Mouse (Mus musculus) lung, postnatal 0 days (tissue): ENCODE measurements at regions not wholly inside any gene's neighbourhood (a gene's known extent, or its start where the extent isn't known, plus 50 kb on each side); places are given as distances from the start of the nearest gene placed in this dataset.

Experiments
- ATAC-seq: fragments of 200-750 bp; cut with Nextera tagmentation; 2 replicates; pipeline ENCODE4 v1.8.0; 2017; ENCODE audit warnings: moderate library complexity
- DNase-seq: peaks from one replicate; pipeline ENCODE4 v3.0.0-alpha.2; 2016; ENCODE audit warnings: low spot score
- H3K27ac ChIP-seq: fragments of 300-500 bp; sonication (generic); 2 replicates; pipeline ENCODE4 v1.5.1; 2014; ENCODE audit warnings: antibody characterized with exemption, mild to moderate bottlenecking, low read length, mixed read lengths
- H3K27me3 ChIP-seq: fragments of 300-500 bp; sonication (generic); replicated peaks from 2 replicates; pipeline ENCODE4 v1.6.1; 2014; ENCODE audit warnings: low read length, mixed read lengths; ENCODE audit not compliant: insufficient read depth
- H3K36me3 ChIP-seq: fragments of 300-500 bp; sonication (generic); 2 replicates; pipeline ENCODE4 v1.6.1; 2014; ENCODE audit warnings: low read length, mixed read lengths; ENCODE audit not compliant: insufficient read depth
- H3K4me1 ChIP-seq: fragments of 300-500 bp; sonication (generic); 2 replicates; pipeline ENCODE4 v1.6.1; 2014; ENCODE audit warnings: antibody characterized with exemption, low read depth, low read length, mixed read lengths; ENCODE audit not compliant: insufficient read depth
- H3K4me2 ChIP-seq: fragments of 300-500 bp; sonication (generic); replicated peaks from 2 replicates; pipeline ENCODE4 v1.6.1; 2014; ENCODE audit warnings: low read depth, mild to moderate bottlenecking, low read length, moderate library complexity, mixed read lengths
- H3K4me3 ChIP-seq: fragments of 300-500 bp; sonication (generic); 2 replicates; pipeline ENCODE4 v1.5.1; 2014; ENCODE audit warnings: low read depth, low read length
- H3K9ac ChIP-seq: fragments of 300-500 bp; sonication (generic); replicated peaks from 2 replicates; pipeline ENCODE4 v1.6.1; 2014; ENCODE audit warnings: low read depth, mild to moderate bottlenecking
- H3K9me3 ChIP-seq: fragments of 300-500 bp; sonication (generic); 2 replicates; pipeline ENCODE4 v1.6.1; 2016; ENCODE audit warnings: low read length, mixed read lengths
- CTCF ChIP-seq: IDR thresholded peaks from 2 replicates; pipeline ENCODE4 v1.5.1; 2016; ENCODE audit warnings: antibody characterized with exemption, mild to moderate bottlenecking
- EP300 ChIP-seq: IDR thresholded peaks from 2 replicates; pipeline ENCODE4 v1.6.1; 2016; ENCODE audit warnings: antibody characterized with exemption, mild to moderate bottlenecking, control low read depth
- WGBS: fragments of 180-500 bp; shearing (Covaris S2); extraction: QIAGEN DNeasy Blood & Tissue Kit; methylation state at CpG from one replicate; pipeline ENCODE4 v1.1.7; 2014; 5-methylcytosine and 5-hydroxymethylcytosine counted together

DNA sequence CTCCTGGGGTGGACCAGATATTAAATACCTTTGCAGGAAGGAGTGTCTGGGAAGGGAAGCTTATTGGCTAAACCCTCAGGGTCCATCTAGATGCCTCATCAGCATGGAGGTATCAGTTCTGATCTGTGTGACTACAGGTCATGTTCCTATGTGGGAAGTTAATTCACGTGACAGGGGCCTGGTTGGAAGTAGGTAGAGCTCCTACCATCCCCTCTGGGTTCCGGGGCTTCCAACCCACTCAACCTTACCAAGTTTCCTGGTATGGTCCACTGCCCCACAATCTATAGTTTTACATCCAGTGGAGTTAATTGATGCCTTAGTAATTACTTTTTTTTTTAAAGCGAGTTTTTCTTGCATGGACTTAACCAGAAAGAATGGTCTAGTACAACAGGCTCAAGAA is 130.3 kb downstream of the Enc1 start:
- Histone ChIP-seq H3K36me3 (no peaks in the 10 kb centered on the region), H3K4me2 (no peak overlapping the region), H3K4me1 (peaks cover 5% of the 10 kb centered on the region; the same call in 1 of the 2 replicates), H3K9ac (no peak overlapping the region), H3K27ac (no peak overlapping the region), H3K27me3 (no peaks in the 10 kb centered on the region), H3K9me3 (no peaks in the 10 kb centered on the region), H3K4me3 (no peak overlapping the region)
- DNase-seq, result no peak
- WGBS, result 97% methylated on average over 3 of the region's 3 CpGs
- no peak for TF ChIP-seq CTCF
- no peak for TF ChIP-seq EP300
- no peak for ATAC-seq

DNA sequence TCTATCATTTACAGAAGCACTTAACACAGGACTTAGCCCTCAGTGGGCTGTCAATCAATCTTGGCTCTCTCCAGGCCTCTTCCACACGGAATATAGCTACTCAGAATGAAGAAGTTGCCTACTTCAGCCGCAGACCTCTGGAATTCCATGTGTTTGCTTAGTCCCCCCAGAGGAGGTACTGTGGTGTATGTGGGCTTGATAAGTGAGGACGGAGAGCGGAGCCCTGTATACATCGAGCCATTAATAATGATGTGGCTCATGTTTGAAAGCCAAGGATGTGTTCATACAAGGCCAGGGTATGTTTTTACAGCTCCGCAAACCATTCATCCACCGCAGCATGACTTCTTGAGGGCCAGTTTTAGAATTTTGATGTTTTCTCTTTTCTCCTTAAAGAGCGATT is 125.8 kb downstream of the Enc1 start:
- no peak overlapping the region for H3K4me3 ChIP-seq
- no peak overlapping the region for H3K27ac ChIP-seq
- H3K9ac ChIP-seq, result no peak overlapping the region
- TF ChIP-seq EP300, result no peak
- TF ChIP-seq CTCF, result no peak
- 59% methylated on average over 8 of the region's 8 CpGs for WGBS
- ATAC-seq, result no peak
- no peaks in the 10 kb centered on the region for H3K27me3 ChIP-seq
- no peak overlapping the region for H3K4me2 ChIP-seq
- H3K4me1 ChIP-seq, result peaks cover 4% of the 10 kb centered on the region
- H3K36me3 ChIP-seq, result no peaks in the 10 kb centered on the region
- no peak for DNase-seq
- no peaks in the 10 kb centered on the region for H3K9me3 ChIP-seq

DNA sequence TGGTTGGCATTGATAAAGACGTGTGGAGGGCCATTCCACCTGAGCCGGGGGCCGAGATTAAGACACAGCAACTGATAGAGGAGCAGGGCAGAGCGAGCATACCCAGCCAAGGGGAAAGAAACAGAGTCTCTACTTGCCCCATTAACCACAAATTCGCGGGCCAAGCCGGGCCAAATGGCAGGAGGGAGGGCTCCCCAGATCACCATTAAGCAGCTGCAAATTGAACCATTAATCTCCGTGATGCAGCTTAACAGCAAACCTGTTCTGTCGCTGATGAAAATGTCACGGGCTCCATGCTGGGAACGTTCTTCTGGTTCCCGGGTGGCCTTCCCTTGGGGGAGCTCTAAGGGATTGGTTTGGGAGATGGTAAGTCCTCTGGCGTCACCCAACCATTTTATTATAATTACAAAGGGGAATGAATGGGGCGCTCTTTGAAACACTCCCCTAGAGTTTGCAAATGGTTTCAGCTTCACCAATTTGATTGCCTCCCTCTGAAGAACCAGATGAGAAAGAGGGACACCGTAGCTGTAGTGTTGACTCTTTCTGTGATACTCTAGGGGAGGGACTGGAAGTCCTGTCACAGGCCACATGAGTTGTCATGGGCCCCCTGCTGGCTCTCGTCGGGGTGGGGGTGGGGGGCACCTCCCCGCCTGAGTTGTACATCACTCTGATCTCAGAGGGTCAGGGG is 124.8 kb downstream of the Enc1 start:
- no peak overlapping the region for H3K4me2 ChIP-seq
- H3K4me3 ChIP-seq, result no peak overlapping the region
- no peak for ATAC-seq
- H3K27me3 ChIP-seq, result no peaks in the 10 kb centered on the region
- TF ChIP-seq CTCF (no peak), EP300 (no peak)
- no peak for DNase-seq
- no peaks in the 10 kb centered on the region for H3K9me3 ChIP-seq
- H3K9ac ChIP-seq, result no peak overlapping the region
- no peaks in the 10 kb centered on the region for H3K36me3 ChIP-seq
- WGBS, result 55% methylated on average over 18 of the region's 18 CpGs
- no peak overlapping the region for H3K27ac ChIP-seq
- H3K4me1 ChIP-seq, result peaks cover 4% of the 10 kb centered on the region

DNA sequence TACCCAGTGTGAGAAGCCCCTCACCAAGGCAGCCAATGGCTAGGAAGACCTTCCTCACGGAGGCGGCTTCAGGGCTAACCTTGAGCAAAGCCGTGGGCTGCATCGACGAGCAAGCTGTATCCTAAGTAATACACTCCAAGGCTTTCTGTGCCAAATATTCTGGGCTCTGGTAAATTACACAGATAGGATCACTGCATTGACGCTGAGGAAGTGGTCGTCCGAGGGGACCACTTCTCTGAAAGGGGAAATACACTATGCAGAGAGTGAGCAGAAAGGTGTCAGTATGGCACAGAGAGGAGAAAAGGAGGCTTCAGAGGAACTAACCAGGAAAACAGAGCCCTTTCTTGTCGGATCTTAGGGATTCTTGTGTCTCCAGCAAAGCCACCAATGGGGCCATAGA is 124.1 kb downstream of the Enc1 start:
- 76% methylated on average over 9 of the region's 9 CpGs for WGBS
- H3K36me3 ChIP-seq, result no peaks in the 10 kb centered on the region
- no peak overlapping the region for H3K27ac ChIP-seq
- no peak overlapping the region for H3K9ac ChIP-seq
- H3K4me2 ChIP-seq, result no peak overlapping the region
- H3K4me3 ChIP-seq, result no peak overlapping the region
- ATAC-seq (no peak), DNase-seq (no peak)
- no peaks in the 10 kb centered on the region for H3K27me3 ChIP-seq
- no peak for TF ChIP-seq EP300
- no peak for TF ChIP-seq CTCF
- peaks cover 4% of the 10 kb centered on the region for H3K4me1 ChIP-seq
- H3K9me3 ChIP-seq, result no peaks in the 10 kb centered on the region

DNA sequence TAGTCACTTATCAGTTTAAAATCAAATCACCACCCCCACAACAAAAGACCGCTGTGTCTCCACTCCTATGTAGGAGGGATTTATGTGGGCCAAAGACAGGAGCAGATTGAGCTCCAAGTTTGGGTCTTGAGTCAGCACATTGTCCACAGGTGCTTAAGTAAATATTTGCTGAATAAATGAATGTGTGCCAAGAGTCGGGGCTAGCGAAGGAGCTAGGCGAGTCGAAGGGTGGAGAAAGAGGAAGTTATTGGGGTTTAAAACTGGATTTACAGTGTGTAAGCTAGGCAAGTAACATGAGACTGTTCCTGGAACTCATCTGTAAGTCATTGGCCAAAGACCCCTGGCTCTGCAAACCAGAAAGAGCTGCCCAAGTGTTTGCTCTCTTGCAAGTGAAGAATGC is 122.9 kb downstream of the Enc1 start:
- Histone ChIP-seq H3K9me3 (no peaks in the 10 kb centered on the region), H3K4me1 (peaks cover 4% of the 10 kb centered on the region), H3K4me3 (no peak overlapping the region), H3K36me3 (no peaks in the 10 kb centered on the region), H3K27me3 (no peaks in the 10 kb centered on the region), H3K4me2 (no peak overlapping the region), H3K27ac (no peak overlapping the region), H3K9ac (no peak overlapping the region)
- whole genome bisulfite sequencing, result 33% methylated on average over 5 of the region's 5 CpGs
- DNase-seq, result peak; percentile 68
- ATAC-seq, result peak; percentile 41; the same call in 1 of the 2 replicates
- no peak for TF ChIP-seq EP300
- TF ChIP-seq CTCF, result no peak

DNA sequence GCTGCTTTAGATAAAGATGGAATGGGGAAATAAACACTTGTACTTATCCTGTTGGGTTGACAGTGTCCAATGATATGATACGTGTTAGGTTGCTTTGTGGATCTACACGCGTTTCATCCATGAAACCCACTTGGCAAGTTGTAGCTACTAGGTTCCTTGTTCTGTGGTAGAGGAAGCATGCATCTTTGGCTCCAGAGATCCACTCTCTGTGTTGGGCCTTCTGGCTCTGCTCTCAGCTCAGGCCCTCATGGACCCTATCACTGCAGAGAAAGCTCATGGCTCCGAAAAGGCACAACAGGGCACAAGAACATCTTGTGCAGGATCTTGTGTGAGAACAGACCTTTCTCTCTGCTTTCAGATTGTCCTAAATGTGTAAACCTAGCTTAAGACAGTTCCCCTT is 122.3 kb downstream of the Enc1 start:
- H3K9me3 ChIP-seq, result no peaks in the 10 kb centered on the region
- H3K27ac ChIP-seq, result no peak overlapping the region
- 74% methylated on average over 4 of the region's 4 CpGs for WGBS
- no peak for ATAC-seq
- no peaks in the 10 kb centered on the region for H3K36me3 ChIP-seq
- no peak overlapping the region for H3K9ac ChIP-seq
- no peak overlapping the region for H3K4me3 ChIP-seq
- peaks cover 4% of the 10 kb centered on the region for H3K4me1 ChIP-seq
- DNase-seq, result no peak
- H3K4me2 ChIP-seq, result no peak overlapping the region
- no peak for TF ChIP-seq EP300
- TF ChIP-seq CTCF, result no peak
- H3K27me3 ChIP-seq, result no peaks in the 10 kb centered on the region

DNA sequence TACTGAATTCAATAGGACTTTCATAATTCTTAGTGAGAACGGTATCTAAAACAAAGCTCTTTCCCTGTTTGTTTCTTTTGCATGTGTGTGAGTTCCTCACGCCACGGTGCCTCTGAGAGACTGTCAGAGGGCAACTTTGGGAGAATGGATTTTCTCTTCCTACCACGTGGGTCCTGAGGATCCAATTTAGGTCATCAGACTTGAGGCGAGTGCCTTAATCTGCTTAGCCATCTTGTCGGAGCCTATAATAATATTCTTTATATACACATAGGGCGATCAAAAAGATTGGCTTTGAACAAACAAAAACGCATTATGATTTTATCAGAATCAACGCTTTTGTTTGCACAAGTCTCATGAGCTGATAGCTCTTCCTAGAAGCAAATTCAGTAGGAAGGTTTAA is 119.6 kb downstream of the Enc1 start:
- Histone ChIP-seq H3K36me3 (no peaks in the 10 kb centered on the region), H3K9ac (no peak overlapping the region), H3K27me3 (no peaks in the 10 kb centered on the region), H3K4me1 (peaks cover 4% of the 10 kb centered on the region), H3K4me3 (no peak overlapping the region), H3K9me3 (no peaks in the 10 kb centered on the region), H3K27ac (no peak overlapping the region), H3K4me2 (no peak overlapping the region)
- TF ChIP-seq CTCF, result no peak
- no peak for TF ChIP-seq EP300
- WGBS, result 38% methylated on average over 9 of the region's 9 CpGs
- ATAC-seq (no peak), DNase-seq (no peak)
